Mouse (Mus musculus) lung, postnatal 0 days (tissue): ENCODE results near the gene Gm13278. TPM values are rescaled to one million over a fixed set of nuclear protein-coding genes. Genes with fewer than 3 reads are reported as not detected.

ENCODE experiments used
- ATAC-seq: fragments of 200-750 bp; cut with Nextera tagmentation; 2 replicates; pipeline ENCODE4 v1.8.0; 2017; ENCODE audit warnings: moderate library complexity
- DNase-seq: peaks from one replicate; pipeline ENCODE4 v3.0.0-alpha.2; 2016; ENCODE audit warnings: low spot score
- H3K27ac ChIP-seq: fragments of 300-500 bp; sonication (generic); 2 replicates; pipeline ENCODE4 v1.5.1; 2014; ENCODE audit warnings: antibody characterized with exemption, mild to moderate bottlenecking, low read length, mixed read lengths
- H3K27me3 ChIP-seq: fragments of 300-500 bp; sonication (generic); replicated peaks from 2 replicates; pipeline ENCODE4 v1.6.1; 2014; ENCODE audit warnings: low read length, mixed read lengths; ENCODE audit not compliant: insufficient read depth
- H3K36me3 ChIP-seq: fragments of 300-500 bp; sonication (generic); 2 replicates; pipeline ENCODE4 v1.6.1; 2014; ENCODE audit warnings: low read length, mixed read lengths; ENCODE audit not compliant: insufficient read depth
- H3K4me1 ChIP-seq: fragments of 300-500 bp; sonication (generic); 2 replicates; pipeline ENCODE4 v1.6.1; 2014; ENCODE audit warnings: antibody characterized with exemption, low read depth, low read length, mixed read lengths; ENCODE audit not compliant: insufficient read depth
- H3K4me2 ChIP-seq: fragments of 300-500 bp; sonication (generic); replicated peaks from 2 replicates; pipeline ENCODE4 v1.6.1; 2014; ENCODE audit warnings: low read depth, mild to moderate bottlenecking, low read length, moderate library complexity, mixed read lengths
- H3K4me3 ChIP-seq: fragments of 300-500 bp; sonication (generic); 2 replicates; pipeline ENCODE4 v1.5.1; 2014; ENCODE audit warnings: low read depth, low read length
- H3K9ac ChIP-seq: fragments of 300-500 bp; sonication (generic); replicated peaks from 2 replicates; pipeline ENCODE4 v1.6.1; 2014; ENCODE audit warnings: low read depth, mild to moderate bottlenecking
- H3K9me3 ChIP-seq: fragments of 300-500 bp; sonication (generic); 2 replicates; pipeline ENCODE4 v1.6.1; 2016; ENCODE audit warnings: low read length, mixed read lengths
- CTCF ChIP-seq: IDR thresholded peaks from 2 replicates; pipeline ENCODE4 v1.5.1; 2016; ENCODE audit warnings: antibody characterized with exemption, mild to moderate bottlenecking
- EP300 ChIP-seq: IDR thresholded peaks from 2 replicates; pipeline ENCODE4 v1.6.1; 2016; ENCODE audit warnings: antibody characterized with exemption, mild to moderate bottlenecking, control low read depth
- WGBS: fragments of 180-500 bp; shearing (Covaris S2); extraction: QIAGEN DNeasy Blood & Tissue Kit; methylation state at CpG from one replicate; pipeline ENCODE4 v1.1.7; 2014; 5-methylcytosine and 5-hydroxymethylcytosine counted together
- polyA plus RNA-seq: library from polyadenylated mRNA; unstranded; fragments of >200 nt; fragmentation: Nextera tagmentation; extraction: Ambion mirVana; gene quantifications from 2 replicates; pipeline ENCODE4 v1.2.1, GENCODE M21; 2015

Gm13278 gene
- polyA plus RNA-seq, 1 experiment from 2014 or later: not detected

GRCm38 (mm10) chr4:88840058-88840457 lies 48.7 kb downstream of the Gm13278 start:
- Histone ChIP-seq H3K27me3 (no peaks in the 10 kb centered on the region), H3K9ac (no peak overlapping the region), H3K4me2 (no peak overlapping the region), H3K36me3 (no peaks in the 10 kb centered on the region), H3K4me1 (no peaks in the 10 kb centered on the region), H3K4me3 (no peak overlapping the region), H3K9me3 (no peaks in the 10 kb centered on the region), H3K27ac (no peak overlapping the region)
- TF ChIP-seq EP300: no peak
- TF ChIP-seq CTCF: no peak
- ATAC-seq: no peak
- DNase-seq: no peak
- WGBS: 48% methylated on average over 3 of the region's 3 CpGs

GRCm38 (mm10) chr4:88841438-88841911 lies 50.1 kb downstream of the Gm13278 start, which contains the start of gene Ifna4:
Gene Ifna4 (plus strand): TSS chr4:88841861.
- 72% methylated on average over 2 of the region's 2 CpGs for WGBS
- TF ChIP-seq EP300 (no peak), CTCF (no peak)
- Histone ChIP-seq H3K4me1 (no peaks in the 10 kb centered on the region), H3K27ac (no peak within 1 kb of the TSS), H3K36me3 (no peaks in the 10 kb centered on the region), H3K9ac (no peak within 1 kb of the TSS), H3K9me3 (no peaks in the 10 kb centered on the region), H3K4me2 (no peak within 1 kb of the TSS), H3K4me3 (no peak within 1 kb of the TSS), H3K27me3 (no peaks in the 10 kb centered on the region)
- DNase-seq (no peak), ATAC-seq (no peak)

Other genes with a start within 250 kb of the Gm13278 start
- not detected in 2 replicates for gene Ifna15, start 233.3 kb upstream of the Gm13278 start, polyA plus RNA-seq
- gene Ifna14, start 219.8 kb upstream of the Gm13278 start, polyA plus RNA-seq: not detected in 2 replicates
- gene Ifna9, start 199.2 kb upstream of the Gm13278 start, polyA plus RNA-seq: not detected in 2 replicates
- gene Ifna12, start 188.2 kb upstream of the Gm13278 start, polyA plus RNA-seq: not detected in 2 replicates
- gene C87499, start 157.1 kb upstream of the Gm13278 start, polyA plus RNA-seq: not detected in 2 replicates
- gene Ifna13, start 147.1 kb upstream of the Gm13278 start, polyA plus RNA-seq: not detected in 2 replicates
- not detected in 2 replicates for gene Ifna16, start 114.6 kb upstream of the Gm13278 start, polyA plus RNA-seq
- gene Ifna2, start 107.6 kb upstream of the Gm13278 start, polyA plus RNA-seq: not detected in 2 replicates
- not detected in 2 replicates for gene Ifnab, start 100.2 kb upstream of the Gm13278 start, polyA plus RNA-seq
- 0.19 TPM in 1 of 2 replicates, not detected in the other for gene Gm26566, start 69.7 kb upstream of the Gm13278 start, polyA plus RNA-seq
- gene Klhl9, start 69.1 kb upstream of the Gm13278 start, polyA plus RNA-seq: 54.1 and 59.7 TPM in 2 replicates
- gene Gm13271, start 36.7 kb upstream of the Gm13278 start, polyA plus RNA-seq: not detected in 2 replicates
- 0.38 and 0.44 TPM in 2 replicates for gene Gm13283, start 31.4 kb upstream of the Gm13278 start, polyA plus RNA-seq
- 0.40 TPM in 1 of 2 replicates, not detected in the other for gene Gm13290, start 17.7 kb upstream of the Gm13278 start, polyA plus RNA-seq
- not detected in 2 replicates for gene Gm13289, start 14.6 kb upstream of the Gm13278 start, polyA plus RNA-seq
- gene Gm13272, start 11.7 kb upstream of the Gm13278 start, polyA plus RNA-seq: not detected in 2 replicates
- gene Ifnz, start 9.4 kb upstream of the Gm13278 start, polyA plus RNA-seq: 0.26 and 0.61 TPM in 2 replicates
- gene Gm13276, start 5.8 kb upstream of the Gm13278 start, polyA plus RNA-seq: 0.30 TPM in 1 of 2 replicates, not detected in the other
- gene Gm13277, start 2.9 kb upstream of the Gm13278 start, polyA plus RNA-seq: not detected in 2 replicates
- not detected in 2 replicates for gene Gm13275, start 2.9 kb downstream of the Gm13278 start, polyA plus RNA-seq
- gene Gm13279, start 5.8 kb downstream of the Gm13278 start, polyA plus RNA-seq: not detected in 2 replicates
- gene Gm13285, start 8.1 kb downstream of the Gm13278 start, polyA plus RNA-seq: 1.8 and 2.4 TPM in 2 replicates
- gene Gm13287, start 11.7 kb downstream of the Gm13278 start, polyA plus RNA-seq: not detected in 2 replicates
- 0.05 TPM in 1 of 2 replicates, not detected in the other for gene Gm13288, start 14.0 kb downstream of the Gm13278 start, polyA plus RNA-seq
- gene Ifna7, start 24.7 kb downstream of the Gm13278 start, polyA plus RNA-seq: not detected in 2 replicates
- not detected in 2 replicates for gene Ifna11, start 28.4 kb downstream of the Gm13278 start, polyA plus RNA-seq
- not detected in 2 replicates for gene Ifna6, start 35.9 kb downstream of the Gm13278 start, polyA plus RNA-seq
- not detected in 2 replicates for gene Ifna5, start 44.0 kb downstream of the Gm13278 start, polyA plus RNA-seq
- gene Ifna4, start 50.3 kb downstream of the Gm13278 start, polyA plus RNA-seq: not detected in 2 replicates
- gene Ifna1, start 58.5 kb downstream of the Gm13278 start, polyA plus RNA-seq: not detected in 2 replicates
- gene Ifne, start 88.7 kb downstream of the Gm13278 start, polyA plus RNA-seq: not detected in 2 replicates